Mouse (Mus musculus): Measurements from ENCODE around the gene Frat1. TPM values are rescaled to one million over a fixed set of nuclear protein-coding genes. Genes with fewer than 3 reads are reported as not detected.

The Frat1 gene
- polyA plus RNA-seq, 1 experiment = 14.8 TPM

GRCm38 (mm10) chr19:41872285-41872684 is 42.5 kb downstream of the Frat1 start:
- TF ChIP-seq CTCF (IDR thresholded peaks at IDR 0.05; ENCODE audit: borderline replicate concordance, extremely low read depth, insufficient read depth, insufficient read length) = no peak
- no peak for TF ChIP-seq POLR2A (IDR thresholded peaks at IDR 0.05; ENCODE audit: borderline replicate concordance, extremely low read depth, insufficient read depth, insufficient read length, poor library complexity, severe bottlenecking)
- no peak for DNase-seq (ENCODE audit: low read depth)

- TF ChIP-seq POLR2A (IDR thresholded peaks at IDR 0.05; ENCODE audit: borderline replicate concordance, extremely low read depth, insufficient read depth, insufficient read length, poor library complexity, severe bottlenecking) (no peak), CTCF (IDR thresholded peaks at IDR 0.05; ENCODE audit: borderline replicate concordance, extremely low read depth, insufficient read depth, insufficient read length) (no peak)
Measured at GRCm38 (mm10) chr19:41874356-41874755, 44.6 kb downstream of the Frat1 start.

GRCm38 (mm10) chr19:41881842-41882241 is 52.1 kb downstream of the Frat1 start:
- TF ChIP-seq POLR2A (IDR thresholded peaks at IDR 0.05; ENCODE audit: borderline replicate concordance, extremely low read depth, insufficient read depth, insufficient read length, poor library complexity, severe bottlenecking) = no peak
- no peak for TF ChIP-seq CTCF (IDR thresholded peaks at IDR 0.05; ENCODE audit: borderline replicate concordance, extremely low read depth, insufficient read depth, insufficient read length)
- DNase-seq (ENCODE audit: low read depth) = no peak

More at GRCm38 (mm10) chr19:41874356-41874755, 44.6 kb downstream of the Frat1 start:
- no peak for DNase-seq (ENCODE audit: low read depth)

Other genes starting within 250 kb of the Frat1 start
- gene Gm340, start 247.6 kb upstream of the Frat1 start, polyA plus RNA-seq (2012; rRNA removed) = 1.8 and 3.2 TPM in 2 replicates
- 31.8 and 51.5 TPM in 2 replicates for gene Slit1, start 86.3 kb upstream of the Frat1 start, polyA plus RNA-seq (2012; rRNA removed)
- gene Arhgap19, start 27.9 kb upstream of the Frat1 start, polyA plus RNA-seq (2012; rRNA removed) = 10.4 and 13.3 TPM in 2 replicates
- gene Frat2, start 18.2 kb downstream of the Frat1 start, polyA plus RNA-seq (2012; rRNA removed) = 14.6 and 16.5 TPM in 2 replicates
- 14.7 and 17.1 TPM in 2 replicates for gene Rrp12, start 66.2 kb downstream of the Frat1 start, polyA plus RNA-seq (2012; rRNA removed)
- 420 and 445 TPM in 2 replicates for gene Pgam1, start 82.0 kb downstream of the Frat1 start, polyA plus RNA-seq (2012; rRNA removed)
- 30.5 and 31.5 TPM in 2 replicates for gene Exosc1, start 103.5 kb downstream of the Frat1 start, polyA plus RNA-seq (2012; rRNA removed)
- 85.1 and 121 TPM in 2 replicates for gene Zdhhc16, start 103.5 kb downstream of the Frat1 start, polyA plus RNA-seq (2012; rRNA removed)
- 66.3 and 88.7 TPM in 2 replicates for gene Mms19, start 151.2 kb downstream of the Frat1 start, polyA plus RNA-seq (2012; rRNA removed)
- gene Ubtd1, start 151.8 kb downstream of the Frat1 start, polyA plus RNA-seq (2012; rRNA removed) = 20.0 and 20.9 TPM in 2 replicates
- 0.34 and 0.38 TPM in 2 replicates for gene Ankrd2, start 206.0 kb downstream of the Frat1 start, polyA plus RNA-seq (2012; rRNA removed)
- gene Hoga1, start 215.6 kb downstream of the Frat1 start, polyA plus RNA-seq (2012; rRNA removed) = 1.2 and 1.7 TPM in 2 replicates
- 0.09 and 0.29 TPM in 2 replicates for gene 4933411K16Rik, start 222.3 kb downstream of the Frat1 start, polyA plus RNA-seq (2012; rRNA removed)

Data from brain, embryonic 14.5 days (tissue).